Mouse (Mus musculus): ENCODE measurements around the gene Ctrc.

GRCm38 (mm10) chr4:141828177-141828576, 18.0 kb downstream of the Ctrc start:
- no peak for TF ChIP-seq TAL1 (conservative IDR thresholded peaks at IDR 0.05; ENCODE audit: low read depth, low read length)
- TF ChIP-seq CTCF (IDR thresholded peaks at IDR 0.05; ENCODE audit: low read depth, low read length): no peak
